16 mouse cellular contexts compared by ENCODE assay signal in the genomic region with DNA sequence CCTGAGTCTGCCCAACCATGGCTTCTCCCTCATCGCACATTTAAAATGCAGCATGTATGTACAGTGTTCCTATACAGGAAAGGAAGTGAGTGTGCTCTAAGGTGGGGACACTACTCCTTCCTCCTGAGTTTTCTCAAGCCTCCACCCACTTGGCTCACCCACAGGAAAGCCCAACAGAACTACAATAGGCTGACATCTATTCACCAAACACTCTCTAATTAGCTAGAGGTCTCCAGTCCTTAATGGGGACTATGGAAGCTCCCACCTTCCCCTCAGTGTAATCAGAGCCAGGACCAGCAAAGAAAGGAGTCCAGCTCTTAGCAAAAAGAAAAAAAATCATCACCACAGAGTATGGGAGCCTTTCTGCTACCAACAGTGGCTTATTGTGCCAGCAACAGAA. TPM values are rescaled to one million over a fixed set of nuclear protein-coding genes. Genes with fewer than 3 reads are reported as not detected.
DNase-seq lines count a peak whose midpoint lies in the region; ATAC-seq and TF ChIP-seq lines count a peak whose summit lies in the region.
"Had no signal": no experiment of that assay in that cellular context is flagged by ENCODE, and none has a peak within 500 bp of the region (broad histone marks: within the 10 kb centered on the region; RNA-seq: fewer than 3 reads in every experiment).

No protein-coding gene starts in this region.

- H3K4me2 ChIP-seq in hindbrain, embryonic 16.5 days (ENCODE audit: low read length), result no peak overlapping the region
- no peak overlapping the region for H3K4me2 ChIP-seq in hindbrain, embryonic 12.5 days (replicated peaks)
- no peak overlapping the region for H3K4me2 ChIP-seq in stomach, embryonic 16.5 days (ENCODE audit: low read depth, low read length)
- H3K4me2 ChIP-seq in stomach, postnatal 0 days (replicated peaks; ENCODE audit: low read depth), result no peak overlapping the region
- H3K4me2 ChIP-seq: neural tube, embryonic 15.5 days had no signal

- H3K4me1 ChIP-seq in hindbrain, embryonic 16.5 days (ENCODE audit: control insufficient read depth, insufficient read depth, low read depth, low read length), result peaks cover 8% of the 10 kb centered on the region
- peaks cover 10% of the 10 kb centered on the region; the same call in 1 of the 2 replicates for H3K4me1 ChIP-seq in hindbrain, embryonic 12.5 days
- peaks cover 37% of the 10 kb centered on the region for H3K4me1 ChIP-seq in stomach, embryonic 16.5 days (ENCODE audit: control insufficient read depth, insufficient read depth, low read length)
- H3K4me1 ChIP-seq in stomach, postnatal 0 days (replicated peaks; ENCODE audit: control insufficient read depth, insufficient read depth), result peaks cover 13% of the 10 kb centered on the region

- H3K27me3 ChIP-seq in hindbrain, embryonic 16.5 days (replicated peaks; ENCODE audit: control insufficient read depth, insufficient read depth, low read length), result no peaks in the 10 kb centered on the region
- no peaks in the 10 kb centered on the region for H3K27me3 ChIP-seq in hindbrain, embryonic 12.5 days
- no peaks in the 10 kb centered on the region for H3K27me3 ChIP-seq in stomach, embryonic 16.5 days (ENCODE audit: control insufficient read depth, insufficient read depth, low read length)
- no peaks in the 10 kb centered on the region for H3K27me3 ChIP-seq in stomach, postnatal 0 days (ENCODE audit: control insufficient read depth, insufficient read depth, low read length)
- H3K27me3 ChIP-seq: neural tube, embryonic 15.5 days had no signal

- TF ChIP-seq EP300 in stomach, postnatal 0 days (optimal IDR thresholded peaks at IDR 0.05), result no peak

- H3K36me3 ChIP-seq in hindbrain, embryonic 16.5 days (ENCODE audit: control insufficient read depth, insufficient read depth, low read length), result no peaks in the 10 kb centered on the region
- H3K36me3 ChIP-seq in hindbrain, embryonic 12.5 days, result no peaks in the 10 kb centered on the region
- H3K36me3 ChIP-seq in stomach, embryonic 16.5 days (ENCODE audit: control insufficient read depth, insufficient read depth, low read length), result no peaks in the 10 kb centered on the region
- no peaks in the 10 kb centered on the region for H3K36me3 ChIP-seq in stomach, postnatal 0 days (ENCODE audit: control insufficient read depth, insufficient read depth, low read length)
- H3K36me3 ChIP-seq: midbrain, embryonic 10.5 days; neural tube, embryonic 15.5 days had no signal

- no peak overlapping the region for H3K9ac ChIP-seq in hindbrain, embryonic 16.5 days (ENCODE audit: low read depth, low read length)
- H3K9ac ChIP-seq in hindbrain, embryonic 12.5 days, result no peak overlapping the region
- no peak overlapping the region for H3K9ac ChIP-seq in stomach, embryonic 16.5 days (ENCODE audit: low read length)
- H3K9ac ChIP-seq in stomach, postnatal 0 days (ENCODE audit: low read length), result no peak overlapping the region
- H3K9ac ChIP-seq: liver, embryonic 14.5 days; neural tube, embryonic 15.5 days had no signal

- H3K4me3 ChIP-seq in gastrocnemius, adult 2 months, result no peak overlapping the region
- no peak overlapping the region for H3K4me3 ChIP-seq in hindbrain, embryonic 16.5 days (ENCODE audit: low read length)
- no peak overlapping the region for H3K4me3 ChIP-seq in hindbrain, embryonic 12.5 days
- H3K4me3 ChIP-seq in stomach, embryonic 16.5 days (replicated peaks; ENCODE audit: low read length), result no peak overlapping the region
- no peak overlapping the region for H3K4me3 ChIP-seq in stomach, postnatal 0 days (ENCODE audit: low read depth, low read length)
- no peak overlapping the region for H3K4me3 ChIP-seq in layer of hippocampus, adult 2 months
- H3K4me3 ChIP-seq: midbrain, embryonic 10.5 days; neural tube, embryonic 15.5 days had no signal

- 75% methylated on average over 1 of the region's 1 CpGs for WGBS in hindbrain, embryonic 16.5 days
- 79% methylated on average over 1 of the region's 1 CpGs for WGBS in hindbrain, embryonic 12.5 days
- 38% methylated on average over 1 of the region's 1 CpGs for WGBS in stomach, embryonic 16.5 days
- 26% methylated on average over 1 of the region's 1 CpGs for WGBS in stomach, postnatal 0 days

- TF ChIP-seq CTCF in gastrocnemius, adult 2 months (IDR thresholded peaks at IDR 0.05), result no peak
- no peak for TF ChIP-seq CTCF in stomach, postnatal 0 days (IDR thresholded peaks at IDR 0.05; ENCODE audit: low read depth)
- no peak for TF ChIP-seq CTCF in layer of hippocampus, adult 2 months (conservative IDR thresholded peaks at IDR 0.05)

- H3K9me3 ChIP-seq in hindbrain, embryonic 16.5 days (ENCODE audit: control insufficient read depth, low read length), result no peaks in the 10 kb centered on the region
- H3K9me3 ChIP-seq in hindbrain, embryonic 12.5 days (replicated peaks), result no peaks in the 10 kb centered on the region
- H3K9me3 ChIP-seq in stomach, embryonic 16.5 days (replicated peaks; ENCODE audit: control insufficient read depth, low read length), result no peaks in the 10 kb centered on the region
- H3K9me3 ChIP-seq in stomach, postnatal 0 days (ENCODE audit: control insufficient read depth, low read length), result no peaks in the 10 kb centered on the region
- H3K9me3 ChIP-seq: midbrain, embryonic 10.5 days; neural tube, embryonic 15.5 days had no signal

- H3K27ac ChIP-seq in gastrocnemius, adult 2 months, result peak overlapping the region; percentile 57
- H3K27ac ChIP-seq in hindbrain, embryonic 16.5 days (ENCODE audit: low read depth, low read length), result peak overlapping the region; percentile 17; the same call in 1 of the 2 replicates
- no peak overlapping the region for H3K27ac ChIP-seq in hindbrain, embryonic 12.5 days
- H3K27ac ChIP-seq in stomach, embryonic 16.5 days (ENCODE audit: low read length), result 0 out of 2 replicates have a peak overlapping the region, but pooled peaks have one; percentile 49
- no peak overlapping the region for H3K27ac ChIP-seq in stomach, postnatal 0 days (replicated peaks)
- no peak overlapping the region for H3K27ac ChIP-seq in layer of hippocampus, adult 2 months
- H3K27ac ChIP-seq: liver, embryonic 14.5 days; midbrain, embryonic 10.5 days; neural tube, embryonic 15.5 days had no signal

- no peak for ATAC-seq in hindbrain, embryonic 16.5 days
- no peak for ATAC-seq in hindbrain, embryonic 12.5 days (ENCODE audit: low FRiP score)
- peak; percentile 7; the same call in 1 of the 2 replicates for ATAC-seq in stomach, embryonic 16.5 days (ENCODE audit: insufficient read depth, low FRiP score)
- ATAC-seq in stomach, postnatal 0 days (ENCODE audit: low FRiP score, low TSS enrichment), result no peak
- ATAC-seq: activated CD4-positive, CD25-positive, alpha-beta regulatory T cell, adult 4 months; inflammation-experienced regulatory T-cells, adult 6 months had no signal

- intact Hi-C loops in gastrocnemius, adult 2 months (cut with DNase I), result no loop called here

- DNase-seq in gastrocnemius, adult 2 months, result no peak
- DNase-seq in gastrocnemius, postnatal 25 days, result no peak
- no peak for DNase-seq in stomach, postnatal 0 days (ENCODE audit: low spot score)
- peak; percentile 35 to 44 for DNase-seq in lung, postnatal 4 days
- DNase-seq in layer of hippocampus, adult 2 months (ENCODE audit: low spot score in 2 of 2), result no peak
- DNase-seq: adrenal gland, postnatal 25 days; cerebellum, adult 9-11 months; kidney, postnatal 14 days had no signal

RNA-seq across cellular contexts. Expression of a gene that starts 17.5 kb away (rescaled TPM):
- 1 to 10 TPM; 2.7 to 2.8 TPM for total RNA-seq in gastrocnemius, adult 2 months (2021)
- 1 to 10 TPM; 2.3 to 3.1 TPM for total RNA-seq in gastrocnemius, postnatal 25 days (2021)
- polyA plus RNA-seq in hindbrain, embryonic 16.5 days (2015; fragmentation: Nextera tagmentation; extraction: Ambion mirVana), result 2.2 and 2.5 TPM in 2 replicates
- 4.1 and 5.3 TPM in 2 replicates for polyA plus RNA-seq in hindbrain, embryonic 12.5 days (2016; fragmentation: Nextera tagmentation; extraction: Ambion mirVana)
- polyA plus RNA-seq in stomach, embryonic 16.5 days (2015; fragmentation: Nextera tagmentation; extraction: Ambion mirVana), result 31.5 and 35.6 TPM in 2 replicates
- polyA plus RNA-seq in stomach, postnatal 0 days (2015; fragmentation: Nextera tagmentation; extraction: Ambion mirVana), result 16.6 and 17.7 TPM in 2 replicates
- 1 to 10 TPM; 2.0 to 2.7 TPM for total RNA-seq in layer of hippocampus, adult 2 months (2021)

Comparison
In these comparisons a context has a peak if more than half of its experiments do, and no peak if none do; other contexts are left out.
1. H3K27ac ChIP-seq: peak in gastrocnemius, adult 2 months (single experiment), hindbrain, embryonic 16.5 days (single experiment) and stomach, embryonic 16.5 days (single experiment); none in hindbrain, embryonic 12.5 days (single experiment), stomach, postnatal 0 days (single experiment) and layer of hippocampus, adult 2 months (single experiment).
2. DNase-seq: peak in lung, postnatal 4 days (2 of 2); none in gastrocnemius, adult 2 months (single experiment), gastrocnemius, postnatal 25 days (single experiment), stomach, postnatal 0 days (single experiment) and layer of hippocampus, adult 2 months (0 of 2).